Mouse (Mus musculus): ENCODE measurements around the gene Vmn1r50.
"Not testable (repeated sequence)": the region's sequence is repeated elsewhere in the genome, so short reads cannot be mapped to it uniquely, and the experiment has no call there.

The Vmn1r50 gene

DNA sequence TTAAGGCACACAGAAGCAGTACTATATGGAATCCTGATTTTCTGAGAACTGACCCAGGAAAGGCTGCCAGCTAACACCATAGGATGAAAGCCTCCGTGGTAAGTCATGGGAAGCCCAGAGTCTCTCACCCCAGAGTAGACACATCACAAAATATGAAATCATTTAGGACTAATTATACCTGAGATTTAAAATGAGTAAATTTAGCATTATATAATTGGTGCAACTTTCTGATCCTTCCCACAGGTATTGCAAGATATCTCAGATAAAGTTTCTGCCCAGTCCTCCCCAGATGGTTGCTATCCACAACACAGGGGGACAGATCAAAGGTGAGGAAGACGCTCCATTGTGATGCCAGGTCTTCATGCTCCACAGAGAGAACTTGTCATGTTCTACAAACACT lies at the start of gene Vmn1r50:
Vmn1r50 (plus strand) TSS at position 301 of the 400 bp plus-strand sequence.
- DNase-seq (ENCODE audit: low spot score) = no peak

DNA sequence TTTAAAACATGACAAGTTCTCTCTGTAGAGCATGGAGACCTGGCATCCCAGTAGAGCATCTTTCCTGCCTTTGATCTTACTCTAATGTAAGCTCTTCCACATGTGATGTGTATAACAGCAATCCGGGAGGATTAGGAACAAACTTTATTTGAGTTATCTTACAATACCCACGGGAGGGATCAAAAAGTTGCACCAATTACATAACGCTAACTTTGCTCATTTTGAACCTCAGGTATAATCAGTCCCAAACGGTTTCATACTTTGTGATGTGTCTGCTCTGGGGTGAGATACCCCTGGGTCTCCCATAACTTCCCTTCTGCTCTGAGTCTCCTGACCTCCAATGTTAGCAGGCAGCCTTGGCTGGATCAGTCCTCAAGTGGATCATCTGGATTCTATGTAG lies 22.8 kb upstream of the Vmn1r50 start, which contains the start of gene Vmn1r49:
Vmn1r49 (minus strand) TSS at position 101 of the 400 bp plus-strand sequence.
- no peak for DNase-seq (ENCODE audit: low spot score)

DNA sequence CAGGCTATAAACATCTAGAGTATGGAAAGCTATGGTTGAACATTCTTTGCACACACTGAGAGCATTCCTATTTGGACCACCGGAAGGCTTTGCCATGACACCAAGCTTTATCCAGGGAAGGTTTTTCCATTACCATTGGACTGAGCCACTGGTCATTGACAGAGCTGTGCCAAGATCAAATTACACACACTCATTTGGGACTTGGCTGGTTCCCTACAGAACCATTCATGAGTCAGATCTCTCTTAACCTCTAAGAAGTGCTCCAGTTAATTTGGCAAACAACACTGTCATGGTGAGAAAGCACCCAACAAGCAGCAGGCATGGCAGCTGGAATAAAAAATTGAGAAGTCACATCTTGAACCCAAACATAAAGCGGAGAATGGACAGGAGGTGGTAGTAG lies 664 bp upstream of the Vmn1r50 start:
- peak; percentile 21 for DNase-seq (ENCODE audit: low spot score)

DNA sequence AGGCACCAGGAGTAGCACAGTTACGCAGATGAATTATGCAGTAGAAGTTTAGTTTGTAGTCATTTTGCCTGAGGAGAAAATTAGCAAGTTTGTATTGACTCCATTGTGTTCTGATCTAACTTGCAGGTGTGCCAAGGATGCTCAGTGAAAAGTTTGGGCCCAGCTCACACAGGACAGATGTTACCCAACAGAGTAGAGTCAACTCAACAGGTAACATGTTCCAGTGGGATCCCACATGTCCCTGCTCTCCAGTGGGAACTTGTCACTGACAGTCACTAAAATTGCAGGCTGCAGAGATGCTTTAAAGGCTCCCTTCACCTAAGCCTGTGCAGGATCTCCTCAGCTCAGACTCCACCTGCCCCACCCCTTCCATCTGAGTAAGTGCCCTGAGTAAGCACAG lies 21.1 kb downstream of the Vmn1r50 start, which contains the start of gene Vmn1r51:
Vmn1r51 (plus strand) TSS at position 301 of the 400 bp plus-strand sequence.
- DNase-seq (ENCODE audit: low spot score) = not testable (repeated sequence)

All from adipocyte (in vitro differentiated cells).